Mouse (Mus musculus) CH12.LX (cell line): Measurements from ENCODE around the gene Cdh4.

ENCODE experiments used
- CHD2 ChIP-seq: IDR thresholded peaks from 2 replicates; pipeline ENCODE4 v1.6.1; 2011; ENCODE audit warnings: low read length, improper control_type of control experiment
- CTCF ChIP-seq, 2 experiments: IDR thresholded peaks in 1 of 2; conservative IDR thresholded peaks in 1 of 2; 2 replicates each; pipeline ENCODE4 v1.5.1; 2011 to 2012; ENCODE audit warnings: low read depth in 2 of 2, low read length in 2 of 2, improper control_type of control experiment in 1 of 2, inconsistent platforms in 1 of 2, mild to moderate bottlenecking in 1 of 2, moderate library complexity in 1 of 2
- HCFC1 ChIP-seq: IDR thresholded peaks from 2 replicates; pipeline ENCODE4 v1.6.1; 2012; ENCODE audit warnings: low read depth, mild to moderate bottlenecking, inconsistent platforms, low read length, improper control_type of control experiment
- MEF2A ChIP-seq: IDR thresholded peaks from 2 replicates; pipeline ENCODE4 v1.6.1; 2014; ENCODE audit warnings: low read depth, mild to moderate bottlenecking, inconsistent platforms, low read length, improper control_type of control experiment, borderline replicate concordance
- POLR2A ChIP-seq: IDR thresholded peaks from 2 replicates; pipeline ENCODE4 v1.6.1; 2011; ENCODE audit warnings: low read depth, mild to moderate bottlenecking, improper control_type of control experiment, low read length

DNA sequence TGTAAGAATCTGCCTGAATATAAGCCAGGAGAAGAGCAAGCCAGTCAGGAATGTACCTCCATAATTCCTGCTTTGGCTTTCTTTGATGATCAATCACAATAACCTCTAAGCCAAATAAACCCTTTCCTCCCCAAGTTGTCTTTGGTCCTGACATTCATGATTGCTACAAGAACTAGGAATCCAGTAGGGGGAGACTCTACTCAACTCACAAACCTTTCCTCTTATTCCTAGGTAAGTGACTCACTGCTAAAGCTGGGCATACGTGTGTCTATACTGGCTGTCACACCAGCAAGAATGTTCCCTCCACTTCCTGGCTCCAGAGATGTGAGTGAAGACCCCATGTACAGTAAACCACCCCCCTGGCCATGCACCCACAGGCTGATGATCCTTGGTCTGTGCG is 185.3 kb downstream of the Cdh4 start:
- TF ChIP-seq CHD2 (no peak), CTCF (conservative IDR thresholded peaks at IDR 0.05 in 1 of 2, IDR thresholded peaks at IDR 0.05 in 1 of 2; ENCODE audit: low read depth in 2 of 2, low read length in 2 of 2) (peak in 1 of 2 experiments; percentile 60; a peak in 2 of 4 replicates), POLR2A (no peak), HCFC1 (no peak), MEF2A (no peak)
